Mouse (Mus musculus) right cerebral cortex, adult 18-20 months (tissue): ENCODE data around the gene Zc3h12c.

Source experiments
- DNase-seq: peaks from one replicate; pipeline ENCODE4 v3.0.0; 2022; ENCODE audit warnings: mixed read lengths

Gene Zc3h12c

GRCm38 (mm10) chr9:52167863-52168685 lies at the start of gene Zc3h12c:
Gene Zc3h12c, minus strand, starts transcription at chr9:52168572.
- peak; percentile 47 for DNase-seq

DNA sequence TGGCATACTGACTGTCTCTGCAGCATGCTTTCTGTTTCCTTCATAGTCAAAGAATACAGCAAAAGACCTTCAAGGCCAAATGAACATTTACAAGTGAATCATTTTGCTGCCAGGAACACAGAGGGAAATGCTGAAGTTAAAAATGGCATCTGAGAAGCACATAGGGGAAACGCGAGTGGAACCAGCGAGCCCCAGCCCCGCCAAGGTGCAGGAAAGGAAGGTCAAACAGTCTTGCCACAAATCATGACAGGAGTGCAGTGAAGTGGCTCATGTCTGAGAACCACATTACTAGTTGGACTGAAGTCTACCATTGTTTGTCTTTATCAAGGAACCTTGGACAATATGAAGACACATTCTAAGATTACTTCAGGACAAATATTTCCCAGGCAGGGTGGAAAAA lies 49.3 kb upstream of the Zc3h12c start:
- no peak for DNase-seq

GRCm38 (mm10) chr9:52215291-52215690 lies 46.9 kb upstream of the Zc3h12c start:
- no peak for DNase-seq

DNA sequence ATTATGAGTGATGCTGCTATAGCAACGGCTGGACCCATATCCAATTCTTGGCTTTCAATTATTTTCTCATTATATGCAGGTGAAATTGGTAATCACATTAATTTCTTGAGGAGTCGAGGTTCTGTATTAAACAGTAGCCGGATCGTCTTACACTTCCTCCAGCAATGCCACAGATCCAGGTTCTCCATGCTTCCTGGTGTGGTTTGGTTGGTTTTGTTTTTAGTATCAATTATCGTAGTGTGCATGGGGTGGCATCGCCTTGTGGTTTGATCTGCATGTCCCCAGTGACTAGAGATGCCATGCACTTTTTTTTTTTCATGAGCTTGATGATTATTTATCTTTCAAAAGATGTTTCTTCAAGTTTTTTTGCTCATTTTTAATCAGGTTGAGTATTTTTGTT lies 44.0 kb upstream of the Zc3h12c start:
- no peak for DNase-seq

- no peak for DNase-seq
Measured at GRCm38 (mm10) chr9:52208510-52209030, 40.2 kb upstream of the Zc3h12c start.

DNA sequence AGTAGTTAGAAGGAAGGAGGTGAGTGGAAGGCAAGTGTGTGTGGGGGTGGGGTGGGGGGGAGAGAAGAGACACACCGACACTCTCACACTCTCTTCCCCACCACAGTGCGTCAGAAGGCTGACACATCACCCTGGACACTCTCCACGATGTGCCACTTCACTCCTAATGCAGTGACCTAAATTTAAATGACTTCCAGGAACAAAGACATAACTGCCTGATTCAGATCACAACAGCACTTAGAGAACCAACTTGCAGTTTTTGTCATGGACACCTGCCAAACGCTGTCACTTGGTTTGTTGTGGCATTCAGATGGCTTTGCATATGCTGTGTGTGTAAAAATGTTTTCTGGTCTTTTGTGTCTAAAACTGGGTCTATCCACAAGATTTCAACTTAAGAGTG lies 34.8 kb upstream of the Zc3h12c start:
- DNase-seq = peak; percentile 54

DNA sequence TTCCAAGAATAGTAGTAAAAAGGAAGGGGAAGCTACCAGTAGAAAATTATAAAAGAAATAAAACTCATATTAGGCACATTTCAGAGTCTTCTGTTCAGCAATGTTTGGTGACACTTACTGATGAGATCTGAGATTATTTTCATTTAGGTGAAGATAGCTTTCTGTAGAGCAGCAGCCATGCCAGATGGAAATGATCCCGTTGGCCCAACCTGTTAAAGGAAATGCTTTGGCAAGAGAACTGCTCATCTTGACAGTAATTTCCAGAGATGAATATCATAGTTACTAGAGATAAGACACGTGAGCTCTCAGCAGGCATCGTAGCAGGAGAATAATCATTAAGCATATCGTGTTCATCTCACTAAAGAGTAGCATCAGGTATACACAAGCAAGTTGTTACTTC lies 31.9 kb upstream of the Zc3h12c start:
- no peak for DNase-seq

- no peak for DNase-seq
Measured at GRCm38 (mm10) chr9:52195853-52196252, 27.5 kb upstream of the Zc3h12c start.

DNA sequence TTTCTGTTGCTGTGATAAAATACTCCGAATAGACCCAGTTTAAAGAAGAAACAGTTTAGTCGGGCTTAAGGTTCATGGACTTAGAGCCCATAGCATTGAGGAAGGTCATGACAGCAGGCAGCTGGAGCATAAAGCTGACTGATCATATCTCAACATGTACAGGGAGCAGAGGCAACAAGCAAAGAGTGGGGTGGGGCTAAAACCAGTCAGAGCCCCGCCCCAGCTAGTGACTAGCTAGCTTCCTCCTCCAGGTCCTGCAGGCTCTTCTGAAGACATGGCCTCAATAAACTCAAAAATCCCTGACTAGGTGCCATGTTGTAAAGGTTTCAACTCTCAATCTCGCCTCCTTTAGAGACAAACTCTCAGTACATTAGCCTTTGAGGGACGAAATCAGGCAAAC lies 25.5 kb upstream of the Zc3h12c start:
- no peak for DNase-seq

DNA sequence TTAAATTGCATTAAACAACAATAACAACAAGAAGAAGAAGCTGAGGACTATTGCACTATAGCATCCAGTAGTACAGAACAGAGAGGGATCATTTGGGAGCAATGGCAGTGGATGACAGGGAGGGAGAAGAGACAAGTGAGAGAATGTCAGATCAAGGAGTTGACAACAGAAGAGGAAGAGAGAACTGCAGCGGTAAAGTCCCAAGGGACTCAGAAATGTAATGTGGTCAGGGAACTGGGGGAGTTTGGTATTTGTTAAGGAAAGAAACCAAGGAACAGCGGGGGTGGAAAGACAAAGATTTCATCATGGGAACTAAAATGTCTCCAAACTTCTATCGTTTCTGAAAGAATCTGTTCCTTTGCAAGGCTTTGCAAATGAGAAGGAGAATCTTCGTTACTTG lies 22.5 kb upstream of the Zc3h12c start:
- DNase-seq = no peak

- no peak for DNase-seq
Measured at GRCm38 (mm10) chr9:52188106-52188505, 19.7 kb upstream of the Zc3h12c start.

DNA sequence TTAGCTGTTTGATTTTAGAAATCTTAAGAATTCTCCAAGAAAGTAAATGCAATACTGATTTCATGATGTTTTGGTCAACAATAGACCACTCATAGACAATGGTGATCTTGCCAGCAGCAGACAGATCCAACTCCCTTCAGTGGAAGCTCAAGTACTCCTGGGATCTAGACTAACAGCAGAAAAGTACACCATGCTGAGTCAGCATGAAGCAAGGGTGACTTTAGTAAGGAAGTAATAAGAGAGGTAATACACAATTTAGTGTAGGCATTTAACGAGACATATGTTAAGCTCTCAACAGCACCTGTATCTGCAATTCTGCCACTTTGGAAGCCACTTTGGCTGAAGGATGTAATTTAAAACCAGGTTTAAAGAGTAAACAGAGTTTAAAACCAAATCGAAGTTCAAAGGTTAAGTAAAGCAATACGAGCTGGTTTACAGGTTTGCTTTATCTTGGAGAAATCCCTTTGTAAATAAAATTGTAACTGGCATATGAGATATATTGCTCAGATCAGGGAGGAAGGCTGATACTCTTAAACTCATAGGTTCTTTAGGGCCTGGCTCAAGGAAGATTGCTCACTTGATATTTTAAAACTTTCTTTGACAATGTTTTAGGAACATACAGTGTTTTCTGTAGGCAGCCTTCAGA lies 18.0 kb upstream of the Zc3h12c start:
- DNase-seq = no peak

GRCm38 (mm10) chr9:52181419-52181818 lies 13.0 kb upstream of the Zc3h12c start:
- DNase-seq = no peak

DNA sequence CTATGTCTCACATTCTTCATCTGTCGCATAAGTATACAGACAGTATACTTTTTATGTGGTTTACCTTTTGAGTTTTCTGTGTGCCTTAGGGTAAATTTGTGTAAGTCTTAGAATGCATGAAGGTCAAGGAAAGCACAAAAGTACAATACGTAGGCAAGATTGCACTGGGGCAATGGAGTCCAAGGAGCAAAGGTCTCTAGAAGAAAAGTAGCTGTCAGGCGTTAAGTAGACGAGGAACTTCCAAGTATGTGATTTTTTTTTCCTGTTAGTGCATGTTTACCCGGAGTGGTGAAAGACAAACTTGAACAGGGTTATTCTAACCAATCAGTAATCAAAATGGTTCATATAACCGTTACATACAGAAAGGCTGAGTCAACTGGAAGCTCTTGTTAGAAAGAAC lies 12.5 kb upstream of the Zc3h12c start:
- DNase-seq = no peak

- no peak for DNase-seq
Measured at GRCm38 (mm10) chr9:52175257-52175859, 7.0 kb upstream of the Zc3h12c start.

DNA sequence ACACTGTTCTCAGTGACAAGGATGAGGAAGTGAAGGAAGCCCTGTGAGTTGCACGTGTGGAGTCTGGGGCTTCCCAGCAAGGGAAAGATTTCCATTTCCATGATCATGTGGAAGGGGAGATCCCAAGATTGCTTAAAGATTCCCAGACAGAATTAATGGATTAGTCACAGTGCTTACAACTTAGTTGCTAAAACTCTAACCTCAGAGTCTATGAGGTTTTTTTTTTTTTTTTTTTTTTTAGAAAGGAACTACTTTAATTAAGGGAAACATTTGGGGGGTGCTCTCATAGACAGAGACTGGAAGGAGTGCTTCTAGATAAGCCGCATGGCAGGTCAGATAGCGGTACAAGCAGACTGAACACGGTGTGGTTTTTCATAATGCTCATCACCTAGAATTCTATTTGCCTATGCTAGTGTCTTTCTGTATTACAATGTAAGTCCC lies 6.3 kb upstream of the Zc3h12c start:
- no peak for DNase-seq

GRCm38 (mm10) chr9:52173937-52174336 lies 5.6 kb upstream of the Zc3h12c start:
- DNase-seq = no peak

DNA sequence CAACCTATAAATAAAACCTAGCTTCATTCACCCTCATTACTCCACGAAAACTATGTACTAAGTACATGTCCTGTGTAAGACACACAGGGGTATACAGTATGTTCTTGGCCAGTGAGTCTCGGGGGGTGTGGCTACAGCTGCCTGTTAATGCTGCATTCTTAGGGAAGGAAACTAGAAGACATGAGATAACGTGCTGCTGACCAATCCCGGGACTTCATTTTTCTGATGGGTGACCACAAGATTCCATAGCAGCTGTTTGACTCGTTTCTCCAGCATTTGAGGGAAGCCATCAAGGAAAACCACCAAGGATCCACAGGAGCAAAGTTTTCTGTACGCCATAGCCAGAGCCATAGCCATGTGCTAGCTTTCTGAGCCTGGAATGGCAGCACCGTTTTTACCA lies 4.2 kb upstream of the Zc3h12c start:
- no peak for DNase-seq

DNA sequence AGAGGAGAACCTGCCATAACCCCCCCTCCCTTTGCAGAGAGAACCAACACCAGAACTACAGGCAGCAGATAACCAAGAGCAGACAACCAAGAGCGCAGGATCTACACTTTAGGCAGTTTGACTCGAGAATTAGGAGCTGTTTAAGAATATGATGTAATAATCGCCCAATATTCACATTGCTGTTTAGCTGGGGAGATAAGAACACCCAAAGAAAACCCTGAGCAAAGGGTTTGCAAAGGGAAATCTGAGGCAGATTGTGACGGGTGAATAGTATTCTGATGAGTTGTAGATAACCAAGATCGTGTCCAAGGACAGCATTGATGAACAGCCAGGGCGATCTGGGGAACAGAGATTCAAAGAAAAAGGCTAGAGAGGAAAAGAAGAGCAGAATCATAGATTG lies 2.3 kb upstream of the Zc3h12c start:
- no peak for DNase-seq

DNA sequence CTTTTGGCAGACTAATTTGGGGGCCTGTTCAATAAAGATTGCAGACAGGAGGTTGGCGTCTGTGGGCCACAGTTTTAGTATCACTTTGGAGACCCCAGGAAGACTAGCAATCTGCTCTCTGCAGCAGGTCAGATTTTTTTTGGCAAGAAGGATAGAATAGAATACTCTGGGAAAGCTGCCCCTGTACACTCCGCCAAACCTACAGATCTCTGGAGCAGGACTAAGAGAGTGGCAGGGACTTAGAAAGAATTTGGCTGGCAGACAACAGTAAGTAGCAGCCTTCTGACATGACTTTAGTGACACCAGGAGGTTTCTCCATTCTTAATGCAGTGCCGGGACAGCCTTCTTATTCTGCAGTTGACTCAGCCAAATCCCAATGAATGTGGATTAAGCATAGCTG lies 1.8 kb upstream of the Zc3h12c start:
- DNase-seq = no peak

- peak; percentile 82 for DNase-seq
Measured at GRCm38 (mm10) chr9:52168686-52169270, 406 bp upstream of the Zc3h12c start.

- peak; percentile 23 for DNase-seq
Measured at GRCm38 (mm10) chr9:52167506-52167862, 888 bp downstream of the Zc3h12c start.

DNA sequence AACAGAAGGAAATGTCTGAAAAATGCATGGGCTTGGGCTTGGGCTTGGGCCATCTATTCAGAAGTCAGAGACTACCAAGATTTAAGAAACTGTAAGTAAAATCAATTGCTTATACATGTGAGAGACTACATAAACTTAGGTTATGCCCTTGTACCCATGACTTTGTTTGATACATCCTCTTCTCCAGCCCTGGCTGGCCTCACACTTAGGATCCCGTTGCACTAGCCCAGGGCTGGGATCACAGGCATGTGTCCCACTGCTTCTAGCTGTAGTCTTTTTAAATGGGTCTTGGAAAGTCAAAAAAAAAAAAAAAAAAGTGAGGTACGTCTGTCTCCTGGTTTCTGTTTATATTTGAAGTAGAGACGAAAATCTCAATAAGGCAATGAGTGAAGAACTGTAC lies 1.3 kb downstream of the Zc3h12c start:
- no peak for DNase-seq

DNA sequence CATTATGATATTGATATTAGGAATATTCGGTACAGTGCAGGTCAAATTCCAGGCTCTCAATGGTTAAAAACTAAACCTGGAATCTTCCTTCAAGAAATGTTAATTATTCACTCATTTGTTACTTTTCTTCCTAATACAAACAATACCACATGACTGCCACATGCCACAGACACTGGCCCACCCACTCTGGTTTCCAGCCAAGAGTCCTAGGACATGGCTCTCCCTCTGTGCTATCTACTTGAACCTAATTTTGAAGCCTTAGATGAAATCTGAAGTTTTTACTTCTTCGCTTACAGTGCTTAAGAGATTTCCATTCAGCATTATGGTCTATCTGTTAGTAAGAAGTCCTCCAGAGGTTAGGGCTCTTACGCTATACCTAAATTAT lies 2.7 kb downstream of the Zc3h12c start:
- no peak for DNase-seq
